Mouse (Mus musculus) ES-E14 (cell line): ENCODE measurements around the gene Podn. TPM values are rescaled to one million over a fixed set of nuclear protein-coding genes. Genes with fewer than 3 reads are reported as not detected.

Source experiments
- DNase-seq: peaks from one replicate; pipeline ENCODE4 v3.0.0-alpha.2; 2013; ENCODE audit warnings: low read depth, low spot score
- H3K27ac ChIP-seq: 2 replicates; pipeline ENCODE4 v1.5.1; 2012; ENCODE audit warnings: low read depth, mild to moderate bottlenecking, low read length, moderate library complexity, mixed read lengths; ENCODE audit not compliant: poor library complexity, insufficient read depth, severe bottlenecking
- H3K36me3 ChIP-seq: 2 replicates; pipeline ENCODE4 v1.6.1; 2012; ENCODE audit warnings: mild to moderate bottlenecking, low read length, moderate library complexity, mixed read lengths; ENCODE audit not compliant: control insufficient read depth, poor library complexity, insufficient read depth, severe bottlenecking
- H3K4me1 ChIP-seq, 2 experiments: fragments of 150-350 bp in 1 of 2; sonication (generic) in 1 of 2; 2 replicates each; pipeline ENCODE4 v1.6.1; 2012; ENCODE audit warnings: low read length in 2 of 2, mild to moderate bottlenecking in 1 of 2, mixed read lengths in 1 of 2; ENCODE audit not compliant: control insufficient read depth in 2 of 2, insufficient read depth in 2 of 2, poor library complexity in 1 of 2
- H3K4me3 ChIP-seq, 2 experiments: fragments of 150-350 bp in 1 of 2; sonication (generic) in 1 of 2; 2 replicates each; pipeline ENCODE4 v1.5.1; 2012; ENCODE audit warnings: low read length in 2 of 2, low read depth in 1 of 2, mild to moderate bottlenecking in 1 of 2, mixed read lengths in 1 of 2; ENCODE audit not compliant: insufficient read depth in 1 of 2, poor library complexity in 1 of 2, severe bottlenecking in 1 of 2
- H3K9ac ChIP-seq: 2 replicates; pipeline ENCODE4 v1.6.1; 2012; ENCODE audit warnings: low read depth, mild to moderate bottlenecking, low read length, mixed read lengths; ENCODE audit not compliant: poor library complexity, insufficient read depth, severe bottlenecking
- H3K9me3 ChIP-seq: fragments of 150-350 bp; sonication (generic); 2 replicates; pipeline ENCODE4 v1.6.1; 2012; ENCODE audit warnings: low read depth, mild to moderate bottlenecking, low read length; ENCODE audit not compliant: control insufficient read depth, insufficient read depth
- CHD2 ChIP-seq: IDR thresholded peaks from 2 replicates; pipeline ENCODE4 v1.6.1; 2014; ENCODE audit warnings: mild to moderate bottlenecking, low read depth, low read length, inconsistent platforms
- HCFC1 ChIP-seq: IDR thresholded peaks from 2 replicates; pipeline ENCODE4 v1.6.1; 2012; ENCODE audit warnings: low read length, inconsistent platforms, borderline replicate concordance; ENCODE audit not compliant: insufficient read depth
- MAFK ChIP-seq: IDR thresholded peaks from 2 replicates; pipeline ENCODE4 v1.6.1; 2014; ENCODE audit warnings: mild to moderate bottlenecking, low read depth, low read length, inconsistent platforms; ENCODE audit not compliant: insufficient read depth
- ZC3H11A ChIP-seq: IDR thresholded peaks from 2 replicates; pipeline ENCODE4 v1.6.1; 2012; ENCODE audit warnings: low read depth, mild to moderate bottlenecking, inconsistent platforms, low read length, borderline replicate concordance
- ZNF384 ChIP-seq: IDR thresholded peaks from 2 replicates; pipeline ENCODE4 v1.6.1; 2012; ENCODE audit warnings: low read depth, low read length, inconsistent platforms
- in situ Hi-C, 2 experiments: fragments of 600-800 bp; cut with MboI; formaldehyde crosslinking; loops; one replicate each; pipeline ENCODE4 v1.15.1; 2025; ENCODE audit warnings: low sequenced_read_pairs in 2 of 2, inconsistent platforms in 1 of 2; ENCODE audit not compliant: unreplicated experiment in 2 of 2
- total RNA-seq: library from RNA; depleted of rRNA; stranded (reverse); fragments of 300-350 nt; gene quantifications from 2 replicates; pipeline ENCODE4 v1.2.3, GENCODE M21; 2012

Gene Podn
- total RNA-seq, 1 experiment, result 1.0 TPM

GRCm38 (mm10) chr4:108124104-108124503, 27.9 kb upstream of the Podn start:
- no peak for TF ChIP-seq ZC3H11A
- no peak for TF ChIP-seq CHD2
- no peak for TF ChIP-seq ZNF384
- TF ChIP-seq MAFK, result no peak
- TF ChIP-seq HCFC1, result no peak
- Histone ChIP-seq H3K4me1 (no peaks in the 10 kb centered on the region), H3K9ac (no peak overlapping the region), H3K4me3 (no peak overlapping the region), H3K36me3 (no peaks in the 10 kb centered on the region), H3K27ac (no peak overlapping the region), H3K9me3 (no peaks in the 10 kb centered on the region)
- in situ Hi-C loops, result no loop called here
- DNase-seq, result no peak

- peak overlapping the region; percentile 32; the same call in 1 of the 2 replicates for H3K27ac ChIP-seq
- no peak for TF ChIP-seq ZNF384
- no peak for TF ChIP-seq ZC3H11A
- no peak for TF ChIP-seq HCFC1
- no peak for TF ChIP-seq CHD2
- no peak for TF ChIP-seq MAFK
- in situ Hi-C loops, result no loop called here
- H3K9ac ChIP-seq, result peak overlapping the region; percentile 86
- H3K4me1 ChIP-seq, result no peaks in the 10 kb centered on the region
- DNase-seq, result peak; percentile 96
- peak overlapping the region; percentile 65 to 92 for H3K4me3 ChIP-seq
- H3K9me3 ChIP-seq, result no peaks in the 10 kb centered on the region
- H3K36me3 ChIP-seq, result no peaks in the 10 kb centered on the region
Measured at GRCm38 (mm10) chr4:108117924-108118876, 22.0 kb upstream of the Podn start.

- DNase-seq, result no peak
- no peak for TF ChIP-seq ZNF384
- no peak for TF ChIP-seq MAFK
- TF ChIP-seq HCFC1, result no peak
- Histone ChIP-seq H3K4me1 (no peaks in the 10 kb centered on the region), H3K27ac (no peak overlapping the region), H3K9ac (no peak overlapping the region; the same call in 1 of the 2 replicates), H3K36me3 (no peaks in the 10 kb centered on the region), H3K9me3 (no peaks in the 10 kb centered on the region), H3K4me3 (peak overlapping the region; percentile 65 to 92)
- in situ Hi-C loops, result no loop called here
Measured at GRCm38 (mm10) chr4:108117488-108117887, 21.2 kb upstream of the Podn start.

GRCm38 (mm10) chr4:108116466-108116865, 20.2 kb upstream of the Podn start:
- TF ChIP-seq ZNF384 (no peak), MAFK (no peak), ZC3H11A (no peak), CHD2 (no peak), HCFC1 (no peak)
- H3K9ac ChIP-seq, result no peak overlapping the region
- DNase-seq, result no peak
- in situ Hi-C loops, result no loop called here
- H3K36me3 ChIP-seq, result no peaks in the 10 kb centered on the region
- H3K4me3 ChIP-seq, result no peak overlapping the region
- no peaks in the 10 kb centered on the region for H3K4me1 ChIP-seq
- no peak overlapping the region for H3K27ac ChIP-seq
- no peaks in the 10 kb centered on the region for H3K9me3 ChIP-seq
